Mouse (Mus musculus): ENCODE measurements around the gene Lmo7.

GRCm38 (mm10) chr14:101964381-101964780, 234.6 kb downstream of the Lmo7 start:
- TF ChIP-seq POLR2A (IDR thresholded peaks at IDR 0.05; ENCODE audit: borderline replicate concordance, extremely low read depth, low read depth, low read length): no peak
- no peak for TF ChIP-seq CTCF (IDR thresholded peaks at IDR 0.05; ENCODE audit: insufficient read depth, low read length)
